Mouse (Mus musculus): ENCODE results near the gene Gstt1.

GRCm38 (mm10) chr10:75823782-75824181 is 25.4 kb upstream of the Gstt1 start:
- no peak for TF ChIP-seq CTCF (IDR thresholded peaks at IDR 0.05 in 2 of 3, conservative IDR thresholded peaks at IDR 0.05 in 1 of 3; ENCODE audit: control insufficient read depth in 1 of 3, insufficient read depth in 1 of 3, low read depth in 2 of 3, low read length in 3 of 3, poor library complexity in 1 of 3, severe bottlenecking in 1 of 3)
- TF ChIP-seq KAT2A (conservative IDR thresholded peaks at IDR 0.05; ENCODE audit: low read depth, low read length), result no peak

All from MEL (cell line).